Mouse (Mus musculus) intestine, postnatal 0 days (tissue): Measurements from ENCODE around the gene Parl. TPM values are rescaled to one million over a fixed set of nuclear protein-coding genes. Genes with fewer than 3 reads are reported as not detected.

Source experiments
- ATAC-seq: fragments of 200-750 bp; cut with Nextera tagmentation; 2 replicates; pipeline ENCODE4 v1.8.0; 2017; ENCODE audit warnings: mild to moderate bottlenecking, moderate TSS enrichment, moderate library complexity
- H3K27ac ChIP-seq: fragments of 300-500 bp; sonication (generic); 2 replicates; pipeline ENCODE4 v1.5.1; 2014; ENCODE audit warnings: mild to moderate bottlenecking, low read depth, low read length, moderate library complexity
- H3K27me3 ChIP-seq: fragments of 300-500 bp; sonication (generic); replicated peaks from 2 replicates; pipeline ENCODE4 v1.6.1; 2014; ENCODE audit warnings: low read length, mixed read lengths; ENCODE audit not compliant: control insufficient read depth, insufficient read depth
- H3K36me3 ChIP-seq: fragments of 300-500 bp; sonication (generic); 2 replicates; pipeline ENCODE4 v1.6.1; 2014; ENCODE audit warnings: mild to moderate bottlenecking, moderate library complexity; ENCODE audit not compliant: control insufficient read depth, insufficient read depth
- H3K4me1 ChIP-seq: fragments of 300-500 bp; sonication (generic); replicated peaks from 2 replicates; pipeline ENCODE4 v1.6.1; 2014; ENCODE audit warnings: antibody characterized with exemption, low read length, mixed read lengths; ENCODE audit not compliant: control insufficient read depth, insufficient read depth
- H3K4me2 ChIP-seq: fragments of 300-500 bp; sonication (generic); replicated peaks from 2 replicates; pipeline ENCODE4 v1.6.1; 2014; ENCODE audit warnings: low read depth, mild to moderate bottlenecking, moderate library complexity
- H3K4me3 ChIP-seq: fragments of 300-500 bp; sonication (generic); 2 replicates; pipeline ENCODE4 v1.5.1; 2014; ENCODE audit warnings: low read depth, low read length
- H3K9ac ChIP-seq: fragments of 300-500 bp; sonication (generic); 2 replicates; pipeline ENCODE4 v1.6.1; 2014; ENCODE audit warnings: mild to moderate bottlenecking, low read depth, low read length
- H3K9me3 ChIP-seq: fragments of 300-500 bp; sonication (generic); 2 replicates; pipeline ENCODE4 v1.6.1; 2016; ENCODE audit warnings: mixed run types; ENCODE audit not compliant: control insufficient read depth
- CTCF ChIP-seq: sonication (generic); IDR thresholded peaks from 2 replicates; pipeline ENCODE4 v1.5.1; 2016; ENCODE audit warnings: low read depth, mild to moderate bottlenecking, control low read depth, antibody characterized with exemption, moderate library complexity
- WGBS: fragments of 180-500 bp; shearing (Covaris S2); extraction: QIAGEN DNeasy Blood & Tissue Kit; methylation state at CpG from one replicate; pipeline ENCODE4 v1.1.7; 2014; 5-methylcytosine and 5-hydroxymethylcytosine counted together
- polyA plus RNA-seq: library from polyadenylated mRNA; unstranded; fragments of >200 nt; fragmentation: Nextera tagmentation; extraction: Ambion mirVana; gene quantifications from 2 replicates; pipeline ENCODE4 v1.2.1, GENCODE M21; 2015

Gene Parl
- polyA plus RNA-seq, 1 experiment from 2014 or later, result 89.9 TPM

DNA sequence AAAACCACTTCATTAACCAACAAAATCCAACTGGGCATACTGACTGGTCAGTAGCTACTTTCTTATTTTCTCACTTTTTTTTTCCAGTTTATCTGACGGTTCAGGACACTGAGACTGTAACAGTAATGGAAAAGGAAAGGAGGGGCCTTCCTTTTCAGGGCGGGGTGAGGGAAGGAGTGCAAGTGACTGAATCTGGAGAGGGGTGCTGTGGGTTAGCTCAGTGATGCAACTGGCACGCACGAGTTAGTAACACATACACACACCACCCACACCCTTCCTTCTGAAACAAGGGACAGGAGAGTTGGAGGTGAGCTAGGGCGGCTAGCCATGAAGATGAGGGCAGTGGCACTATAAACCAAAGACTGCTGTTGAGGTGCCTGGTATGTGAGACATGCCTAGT lies 21.7 kb upstream of the Parl start:
- H3K9ac ChIP-seq, result no peak overlapping the region
- H3K4me1 ChIP-seq, result no peaks in the 10 kb centered on the region
- 56% methylated on average over 5 of the region's 5 CpGs for WGBS
- no peak for ATAC-seq
- no peaks in the 10 kb centered on the region for H3K9me3 ChIP-seq
- H3K27ac ChIP-seq, result no peak overlapping the region
- TF ChIP-seq CTCF, result no peak
- H3K36me3 ChIP-seq, result no peaks in the 10 kb centered on the region
- H3K27me3 ChIP-seq, result no peaks in the 10 kb centered on the region
- no peak overlapping the region for H3K4me3 ChIP-seq
- H3K4me2 ChIP-seq, result no peak overlapping the region

DNA sequence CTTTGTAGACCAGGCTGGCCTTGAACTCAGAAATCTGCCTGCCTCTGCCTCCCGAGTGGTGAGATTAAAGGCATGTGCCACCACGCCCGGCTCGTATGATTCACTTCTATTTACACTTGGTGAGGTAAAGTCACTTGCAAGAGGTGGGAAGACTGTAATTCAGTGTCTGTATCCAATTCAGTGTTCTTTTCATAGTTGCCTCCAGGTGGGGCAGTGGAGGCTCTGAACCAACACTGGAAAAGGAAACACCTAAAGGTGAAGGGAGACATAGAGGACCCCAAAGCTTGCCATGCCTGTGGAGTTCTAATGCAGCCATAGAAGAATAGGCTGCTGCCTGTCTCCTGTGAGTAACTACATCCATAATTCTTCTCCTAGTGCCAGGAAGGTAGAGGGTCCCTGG lies 20.1 kb upstream of the Parl start:
- no peak overlapping the region for H3K4me3 ChIP-seq
- H3K9ac ChIP-seq, result no peak overlapping the region
- no peak for ATAC-seq
- H3K9me3 ChIP-seq, result no peaks in the 10 kb centered on the region
- H3K27ac ChIP-seq, result no peak overlapping the region
- H3K4me2 ChIP-seq, result no peak overlapping the region
- TF ChIP-seq CTCF, result peak; percentile 53
- WGBS, result 73% methylated on average over 4 of the region's 4 CpGs
- no peaks in the 10 kb centered on the region for H3K4me1 ChIP-seq
- H3K27me3 ChIP-seq, result no peaks in the 10 kb centered on the region
- no peaks in the 10 kb centered on the region for H3K36me3 ChIP-seq

DNA sequence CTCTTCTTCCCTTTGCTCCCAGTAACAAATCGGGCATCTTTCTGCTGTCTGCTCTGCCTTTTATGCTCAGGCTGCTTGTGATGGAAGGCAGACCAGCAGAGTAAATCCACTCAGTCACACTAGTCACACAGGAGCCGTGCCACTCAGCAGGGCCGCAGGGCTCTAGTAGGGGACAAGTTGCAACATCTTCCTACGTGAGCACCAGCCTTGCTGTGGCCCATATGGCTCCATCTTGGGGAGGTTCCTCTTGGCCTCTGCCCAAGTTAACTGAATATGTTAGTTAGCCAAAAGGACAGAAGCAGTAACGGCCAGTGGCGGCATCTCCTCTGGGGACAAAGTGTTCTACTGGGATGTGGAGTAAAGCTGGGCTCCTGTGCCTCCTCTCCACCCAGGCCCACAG lies 14.6 kb upstream of the Parl start:
- no peak for ATAC-seq
- WGBS, result 71% methylated on average over 6 of the region's 6 CpGs
- Histone ChIP-seq H3K4me2 (no peak overlapping the region), H3K36me3 (no peaks in the 10 kb centered on the region), H3K9ac (no peak overlapping the region), H3K4me1 (no peaks in the 10 kb centered on the region), H3K4me3 (no peak overlapping the region), H3K27me3 (no peaks in the 10 kb centered on the region), H3K9me3 (no peaks in the 10 kb centered on the region), H3K27ac (no peak overlapping the region)
- no peak for TF ChIP-seq CTCF

DNA sequence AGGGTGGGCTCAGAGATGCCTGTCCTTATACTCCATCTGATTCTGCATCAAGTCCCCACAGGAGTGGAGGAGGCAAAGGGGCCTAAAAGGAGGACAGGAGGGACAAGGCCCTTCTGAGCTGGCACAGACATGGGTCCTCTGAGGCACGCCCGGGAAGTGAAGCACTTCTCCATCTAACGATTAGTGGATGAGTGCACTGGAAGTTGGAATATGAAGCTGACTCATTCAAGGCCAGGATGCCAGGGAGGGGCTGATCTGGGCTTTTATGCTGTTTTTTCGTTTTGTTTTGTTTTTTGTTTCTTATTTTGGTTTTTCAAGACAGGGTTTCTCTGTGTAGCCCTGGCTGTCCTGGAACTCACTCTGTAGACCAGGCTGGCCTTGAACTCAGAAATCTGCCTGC lies 13.1 kb upstream of the Parl start:
- Histone ChIP-seq H3K9ac (no peak overlapping the region), H3K36me3 (no peaks in the 10 kb centered on the region), H3K27me3 (no peaks in the 10 kb centered on the region), H3K4me1 (no peaks in the 10 kb centered on the region), H3K4me3 (no peak overlapping the region), H3K27ac (no peak overlapping the region), H3K9me3 (no peaks in the 10 kb centered on the region), H3K4me2 (no peak overlapping the region)
- no peak for TF ChIP-seq CTCF
- no peak for ATAC-seq
- 78% methylated on average over 4 of the region's 4 CpGs for WGBS

DNA sequence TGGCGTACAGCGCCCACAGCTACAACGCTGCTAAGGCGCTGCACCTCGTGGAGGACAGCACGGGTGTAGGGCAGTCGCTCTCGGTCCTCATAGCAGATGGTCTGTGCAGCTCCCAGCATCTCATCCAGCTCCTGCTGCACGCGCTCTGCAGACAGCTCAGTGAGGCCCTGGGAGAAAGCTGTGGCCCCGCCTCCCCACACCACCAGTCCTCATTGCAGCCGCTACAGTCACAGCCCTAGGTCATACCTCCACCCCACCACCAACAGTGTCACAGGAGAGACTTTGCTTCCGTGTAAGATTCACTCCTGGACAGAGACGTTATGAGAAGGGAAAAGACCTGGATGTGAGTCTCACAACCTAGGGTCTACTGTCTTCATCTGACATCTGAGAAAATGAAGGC lies 10.1 kb upstream of the Parl start:
- no peaks in the 10 kb centered on the region for H3K27me3 ChIP-seq
- TF ChIP-seq CTCF, result no peak
- no peak for ATAC-seq
- no peak overlapping the region for H3K9ac ChIP-seq
- H3K4me2 ChIP-seq, result no peak overlapping the region
- no peaks in the 10 kb centered on the region for H3K9me3 ChIP-seq
- WGBS, result 53% methylated on average over 14 of the region's 14 CpGs
- H3K36me3 ChIP-seq, result no peaks in the 10 kb centered on the region
- H3K4me3 ChIP-seq, result no peak overlapping the region
- no peak overlapping the region for H3K27ac ChIP-seq
- no peaks in the 10 kb centered on the region for H3K4me1 ChIP-seq

DNA sequence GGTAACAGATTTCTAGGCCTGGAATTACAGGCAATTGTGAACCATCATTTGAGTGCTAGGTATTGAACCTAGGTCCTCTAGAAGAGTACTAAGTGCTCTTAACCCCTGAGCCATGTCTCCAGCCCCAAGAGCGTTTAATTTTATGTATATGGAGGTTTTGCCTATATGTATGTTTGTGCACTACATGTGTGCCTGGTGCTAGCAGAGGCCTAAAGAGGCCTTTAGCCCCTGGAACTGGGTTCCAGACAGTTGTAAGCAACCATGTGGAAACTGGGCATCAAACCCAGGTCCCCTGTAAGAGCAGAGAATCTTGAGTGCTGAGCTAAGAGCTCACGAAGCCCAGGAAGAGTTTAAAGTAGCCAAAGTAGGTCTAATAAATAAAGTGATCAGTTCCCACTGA lies 2.1 kb downstream of the Parl start:
- Histone ChIP-seq H3K4me2 (no peak overlapping the region), H3K27me3 (no peaks in the 10 kb centered on the region), H3K9ac (no peak overlapping the region), H3K27ac (no peak overlapping the region), H3K36me3 (peaks cover 18% of the 10 kb centered on the region), H3K9me3 (no peaks in the 10 kb centered on the region), H3K4me3 (no peak overlapping the region), H3K4me1 (peaks cover 10% of the 10 kb centered on the region)
- 87% methylated on average over 2 of the region's 2 CpGs for WGBS
- ATAC-seq, result no peak
- TF ChIP-seq CTCF, result no peak

DNA sequence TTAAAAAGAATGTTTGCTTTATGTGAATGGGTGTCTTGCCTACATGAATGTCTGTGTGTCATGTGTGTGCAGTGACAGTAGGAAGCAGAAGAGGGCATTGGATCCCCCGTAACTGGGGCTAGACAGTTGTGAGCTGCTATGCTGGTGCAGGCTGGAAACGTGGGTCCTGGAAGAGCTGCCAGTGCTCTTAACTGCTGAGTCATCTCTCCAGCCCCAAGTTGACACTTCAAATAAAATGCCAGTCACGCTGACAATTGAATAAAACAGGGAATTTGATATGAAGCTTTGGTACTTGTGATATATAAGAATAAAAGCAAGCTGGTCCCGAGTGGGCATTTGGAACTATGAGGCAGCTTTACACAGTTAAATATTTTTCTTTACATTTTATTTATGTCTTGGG lies 21.9 kb downstream of the Parl start:
- Histone ChIP-seq H3K27me3 (no peaks in the 10 kb centered on the region), H3K9ac (no peak overlapping the region), H3K36me3 (peaks cover 56% of the 10 kb centered on the region), H3K27ac (no peak overlapping the region), H3K4me2 (no peak overlapping the region), H3K4me1 (no peaks in the 10 kb centered on the region), H3K9me3 (no peaks in the 10 kb centered on the region), H3K4me3 (no peak overlapping the region)
- no peak for TF ChIP-seq CTCF
- 84% methylated on average over 4 of the region's 4 CpGs for WGBS
- ATAC-seq, result no peak
